Mouse (Mus musculus) mesoderm, embryonic 11.5 days (tissue): ENCODE data around the gene Myo1e.

Experiments
- DNase-seq: peaks from one replicate; pipeline ENCODE4 v3.0.0-alpha.2; 2012; ENCODE audit warnings: low read depth, low spot score

Myo1e gene

GRCm38 (mm10) chr9:70409743-70410142 is 202.6 kb downstream of the Myo1e start:
- no peak for DNase-seq

GRCm38 (mm10) chr9:70410668-70411067 is 203.5 kb downstream of the Myo1e start:
- no peak for DNase-seq

DNA sequence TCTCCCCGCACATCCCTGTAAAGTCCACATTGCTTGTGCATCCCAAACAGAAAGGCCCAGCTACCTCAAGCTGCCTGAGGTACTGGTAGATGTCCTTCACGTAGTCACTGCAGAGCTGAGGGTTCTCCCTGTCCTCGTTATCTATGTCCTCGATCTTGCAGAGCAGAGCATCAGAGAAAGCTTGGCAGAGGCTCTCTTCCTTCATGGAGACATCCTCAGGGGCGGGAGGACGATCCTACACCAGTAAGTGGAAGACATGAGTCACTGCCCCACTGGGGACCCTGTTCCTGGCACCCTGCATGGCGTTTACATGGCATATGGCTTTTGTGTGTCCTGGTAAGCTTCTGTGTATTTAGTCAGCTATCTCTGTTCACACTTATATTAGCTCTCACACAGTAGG is 205.9 kb downstream of the Myo1e start:
- no peak for DNase-seq

DNA sequence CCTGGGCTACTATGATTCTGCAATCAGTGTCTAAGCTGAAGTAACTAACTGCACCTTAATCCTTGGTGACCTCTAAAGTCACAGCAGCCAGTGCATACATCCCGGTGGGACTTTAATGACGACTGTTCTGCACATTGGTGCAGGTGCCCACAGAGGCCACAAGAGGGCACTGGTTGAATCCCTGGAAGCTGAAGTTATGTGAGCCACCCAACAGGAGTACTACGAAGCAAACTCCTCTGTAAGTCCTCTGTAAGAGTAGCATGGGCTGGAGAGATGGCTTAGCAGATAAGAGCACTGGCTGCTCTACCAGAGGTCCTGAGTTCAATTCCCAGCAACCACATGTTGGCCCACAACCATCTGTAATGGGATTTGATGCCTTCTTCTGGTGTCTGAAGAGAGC is 209.3 kb downstream of the Myo1e start:
- peak; percentile 14 for DNase-seq

GRCm38 (mm10) chr9:70421257-70422056 is 214.3 kb downstream of the Myo1e start, which contains the start of gene Ccnb2:
TSS of gene Ccnb2 (minus strand) at chr9:70421547.
- peak; percentile 93 for DNase-seq

- no peak for DNase-seq
Measured at GRCm38 (mm10) chr9:70422661-70423060, 215.5 kb downstream of the Myo1e start.

GRCm38 (mm10) chr9:70439959-70440358 is 232.8 kb downstream of the Myo1e start:
- DNase-seq = no peak

- no peak for DNase-seq
Measured at GRCm38 (mm10) chr9:70449072-70449471, 241.9 kb downstream of the Myo1e start.
